Mouse (Mus musculus) E14TG2a.4 (cell line): Measurements from ENCODE around the gene Lrrc7.

ENCODE experiments used
- CTCF ChIP-seq: conservative IDR thresholded peaks from 2 replicates; pipeline ENCODE4 v1.5.1; 2014; ENCODE audit warnings: low read length
- POU5F1 ChIP-seq: IDR thresholded peaks from 2 replicates; pipeline ENCODE4 v1.6.1; 2014; ENCODE audit warnings: low read length, borderline replicate concordance

- TF ChIP-seq CTCF (no peak), POU5F1 (no peak)
Observed at GRCm38 (mm10) chr3:158391534-158391933, 170.5 kb downstream of the Lrrc7 start.
